Mouse (Mus musculus): ENCODE data around the gene Tmprss11b. TPM values are rescaled to one million over a fixed set of nuclear protein-coding genes. Genes with fewer than 3 reads are reported as not detected.

Gene Tmprss11b
- polyA plus RNA-seq, 1 experiment from 2014 or later: 0.24 TPM

Other genes with a start within 250 kb of the Tmprss11b start
- gene Tmprss11a, start 207.4 kb downstream of the Tmprss11b start, polyA plus RNA-seq (2016; fragmentation: Nextera tagmentation; extraction: Ambion mirVana): 0.35 and 0.38 TPM in 2 replicates
- 0.08 TPM in 1 of 2 replicates, not detected in the other for gene Tmprss11g, start 157.8 kb downstream of the Tmprss11b start, polyA plus RNA-seq (2016; fragmentation: Nextera tagmentation; extraction: Ambion mirVana)
- 0.06 and 0.14 TPM in 2 replicates for gene Tmprss11f, start 43.9 kb downstream of the Tmprss11b start, polyA plus RNA-seq (2016; fragmentation: Nextera tagmentation; extraction: Ambion mirVana)
- 0.06 TPM in 1 of 2 replicates, not detected in the other for gene Tmprss11e, start 69.5 kb upstream of the Tmprss11b start, polyA plus RNA-seq (2016; fragmentation: Nextera tagmentation; extraction: Ambion mirVana)
- 48.8 and 53.4 TPM in 2 replicates for gene Ythdc1, start 127.9 kb upstream of the Tmprss11b start, polyA plus RNA-seq (2016; fragmentation: Nextera tagmentation; extraction: Ambion mirVana)
- gene Ugt2b34, start 230.6 kb upstream of the Tmprss11b start, polyA plus RNA-seq (2016; fragmentation: Nextera tagmentation; extraction: Ambion mirVana): 0.06 TPM in 1 of 2 replicates, not detected in the other